Comparison of ENCODE assay signal across 8 mouse cellular contexts in the genomic region with DNA sequence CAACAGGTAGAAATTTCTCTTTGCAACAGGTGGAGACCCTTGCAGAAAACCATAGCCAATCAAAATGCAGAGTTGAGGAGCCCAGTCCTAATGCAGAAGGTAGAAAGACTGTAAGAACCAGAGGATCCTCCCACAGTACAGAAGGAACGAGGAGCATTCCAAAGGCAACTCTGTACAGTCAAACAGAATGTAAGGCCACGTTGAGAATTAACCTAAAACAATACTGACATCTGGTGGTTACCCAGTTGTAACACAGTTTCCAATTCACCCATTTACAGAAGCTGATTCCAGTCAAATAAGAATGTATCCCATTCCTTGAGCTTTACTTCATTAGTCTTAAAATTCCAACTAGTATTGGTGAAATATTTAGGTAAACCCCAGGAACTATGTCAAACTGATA. TPM values are rescaled to one million over a fixed set of nuclear protein-coding genes. Genes with fewer than 3 reads are reported as not detected.
DNase-seq lines count a peak whose midpoint lies in the region; ATAC-seq lines count a peak whose summit lies in the region.

No protein-coding gene starts in this region.

- ATAC-seq in activated CD4-positive, CD25-positive, alpha-beta regulatory T cell, adult 4 months: peak; percentile 77
- ATAC-seq in hindbrain, embryonic 15.5 days (ENCODE audit: low FRiP score, low read depth): peak; percentile 59; the same call in 1 of the 2 replicates
- no peak for ATAC-seq in heart, embryonic 11.5 days (replicated peaks; ENCODE audit: insufficient number of reproducible peaks, low FRiP score, low TSS enrichment)

- no peaks in the 10 kb centered on the region for H3K4me1 ChIP-seq in hindbrain, embryonic 15.5 days (replicated peaks)
- no peaks in the 10 kb centered on the region for H3K4me1 ChIP-seq in heart, embryonic 11.5 days (ENCODE audit: control insufficient read depth, insufficient read depth, low read length)

- H3K4me3 ChIP-seq in hindbrain, embryonic 15.5 days: no peak overlapping the region
- H3K4me3 ChIP-seq in heart, embryonic 11.5 days (ENCODE audit: low read depth, low read length): no peak overlapping the region

- H3K9ac ChIP-seq in hindbrain, embryonic 15.5 days: no peak overlapping the region
- no peak overlapping the region for H3K9ac ChIP-seq in heart, embryonic 11.5 days (ENCODE audit: low read depth, low read length)

- 7% methylated on average over 2 of the region's 2 CpGs for WGBS in hindbrain, embryonic 15.5 days
- WGBS in heart, embryonic 11.5 days (ENCODE audit: insufficient replicate concordance): 8% methylated on average over 2 of the region's 2 CpGs

- no peaks in the 10 kb centered on the region for H3K27me3 ChIP-seq in hindbrain, embryonic 15.5 days
- no peaks in the 10 kb centered on the region for H3K27me3 ChIP-seq in heart, embryonic 11.5 days (ENCODE audit: control insufficient read depth, insufficient read depth, low read length)

- no peak overlapping the region for H3K4me2 ChIP-seq in hindbrain, embryonic 15.5 days
- no peak overlapping the region for H3K4me2 ChIP-seq in heart, embryonic 11.5 days

- no peak overlapping the region for H3K27ac ChIP-seq in hindbrain, embryonic 15.5 days (replicated peaks)
- H3K27ac ChIP-seq in heart, embryonic 11.5 days (ENCODE audit: low read depth, low read length): no peak overlapping the region

- no peaks in the 10 kb centered on the region for H3K36me3 ChIP-seq in hindbrain, embryonic 15.5 days
- H3K36me3 ChIP-seq in heart, embryonic 11.5 days (ENCODE audit: control insufficient read depth, insufficient read depth, low read length): no peaks in the 10 kb centered on the region

- DNase-seq in gastrocnemius, adult 18-20 months (ENCODE audit: low spot score): peak; percentile 22
- DNase-seq in gastrocnemius, postnatal 25 days: no peak
- peak; percentile 44 for DNase-seq in A20 (ENCODE audit: low read depth, low spot score)
- peak; percentile 41 for DNase-seq in lung, postnatal 25 days (ENCODE audit: low spot score)
- peak; percentile 26 for DNase-seq in telencephalon, adult 2 months (ENCODE audit: low read depth, low spot score)

- no peaks in the 10 kb centered on the region for H3K9me3 ChIP-seq in hindbrain, embryonic 15.5 days
- no peaks in the 10 kb centered on the region for H3K9me3 ChIP-seq in heart, embryonic 11.5 days (replicated peaks; ENCODE audit: control insufficient read depth, low read length)

RNA-seq across cellular contexts. Expression of gene Scin, which starts 30.6 kb away (rescaled TPM):
- total RNA-seq in gastrocnemius, adult 18-20 months (2021): 1 to 10 TPM; 1.4 to 1.6 TPM
- total RNA-seq in gastrocnemius, postnatal 25 days (2021): under 1 TPM; 0.43 to 0.77 TPM
- polyA plus RNA-seq in activated CD4-positive, CD25-positive, alpha-beta regulatory T cell, adult 4 months (2017; shearing (Covaris generic)): 1 to 10 TPM; 1.2 to 1.6 TPM
- 0.09 and 0.14 TPM in 2 replicates for polyA plus RNA-seq in hindbrain, embryonic 15.5 days (2015; fragmentation: Nextera tagmentation; extraction: Ambion mirVana)
- polyA plus RNA-seq in heart, embryonic 11.5 days (2014; fragmentation: Nextera tagmentation; extraction: Ambion mirVana): 2.3 TPM in 2 replicates

RNA-seq across cellular contexts. Expression of gene Lsmem1, which starts 34.7 kb away (rescaled TPM):
- 10 to 100 TPM; 60.6 to 68.5 TPM for total RNA-seq in gastrocnemius, adult 18-20 months (2021)
- 10 to 100 TPM; 33.2 to 62.1 TPM for total RNA-seq in gastrocnemius, postnatal 25 days (2021)
- under 1 TPM in 1 of 2 experiments, not detected in 1; 0.63 TPM for polyA plus RNA-seq in activated CD4-positive, CD25-positive, alpha-beta regulatory T cell, adult 4 months (2017; shearing (Covaris generic))
- 0.10 TPM in 1 of 2 replicates, not detected in the other for polyA plus RNA-seq in hindbrain, embryonic 15.5 days (2015; fragmentation: Nextera tagmentation; extraction: Ambion mirVana)
- polyA plus RNA-seq in heart, embryonic 11.5 days (2014; fragmentation: Nextera tagmentation; extraction: Ambion mirVana): 21.4 and 23.9 TPM in 2 replicates

Comparison
In these comparisons a context has a peak if more than half of its experiments do, and no peak if none do; other contexts are left out.
1. RNA of gene Lsmem1, which starts 34.7 kb away (polyA plus RNA-seq): 21.4 to 23.9 TPM in heart, embryonic 11.5 days; 0.63 TPM in activated CD4-positive, CD25-positive, alpha-beta regulatory T cell, adult 4 months and 0.10 TPM in hindbrain, embryonic 15.5 days; every median in the first group is over 10 times any median in the second.